Mouse (Mus musculus) 3T3-L1 (cell line): ENCODE data around the gene Mrpl35.
A peak's percentile ranks its signal among the peaks of the same experiment; 100 is the strongest.

Source experiments
- DNase-seq: peaks from one replicate; pipeline ENCODE4 v3.0.0-alpha.2; 2015; ENCODE audit warnings: low read depth, low spot score

Mrpl35 gene

DNA sequence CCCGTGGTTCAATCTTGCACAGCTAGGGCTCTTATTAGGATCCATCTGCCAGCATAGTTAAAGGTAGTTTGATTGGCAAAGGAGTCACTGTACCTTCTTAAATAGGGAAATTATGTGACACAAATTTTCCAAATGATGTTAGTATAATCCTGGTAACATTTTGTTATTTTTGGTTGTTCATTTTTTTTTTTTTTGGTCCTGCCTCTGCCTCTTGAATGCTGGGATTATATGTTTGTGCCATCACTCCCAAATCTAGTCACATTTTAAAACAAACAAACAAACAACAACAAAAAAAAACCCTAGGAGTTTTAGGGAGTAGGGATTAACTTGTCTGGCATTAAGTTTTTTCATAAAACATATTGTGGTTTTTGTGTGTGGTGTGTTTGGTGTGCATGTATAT lies at the start of gene Mrpl35:
Mrpl35 (minus strand) TSS at position 101 of the 400 bp plus-strand sequence.
- DNase-seq: no peak

DNA sequence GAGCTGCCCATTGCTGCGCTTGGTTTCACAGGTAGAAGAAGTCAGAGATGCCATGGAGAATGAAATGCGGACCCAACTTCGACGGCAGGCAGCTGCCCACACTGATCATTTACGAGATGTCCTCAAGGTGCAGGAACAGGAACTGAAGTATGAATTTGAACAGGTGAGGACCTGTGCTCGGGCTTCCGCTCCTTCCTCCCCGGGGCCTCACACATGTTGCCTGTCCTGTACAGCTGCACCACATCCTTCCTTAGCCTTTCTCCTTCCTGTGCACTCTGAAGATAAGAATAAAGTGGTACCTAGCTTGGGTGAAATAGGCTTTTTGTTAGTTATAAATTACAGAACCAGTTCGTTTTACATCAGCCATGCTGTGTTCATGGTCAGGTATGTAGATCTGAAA lies 44.6 kb upstream of the Mrpl35 start:
- no peak for DNase-seq

DNA sequence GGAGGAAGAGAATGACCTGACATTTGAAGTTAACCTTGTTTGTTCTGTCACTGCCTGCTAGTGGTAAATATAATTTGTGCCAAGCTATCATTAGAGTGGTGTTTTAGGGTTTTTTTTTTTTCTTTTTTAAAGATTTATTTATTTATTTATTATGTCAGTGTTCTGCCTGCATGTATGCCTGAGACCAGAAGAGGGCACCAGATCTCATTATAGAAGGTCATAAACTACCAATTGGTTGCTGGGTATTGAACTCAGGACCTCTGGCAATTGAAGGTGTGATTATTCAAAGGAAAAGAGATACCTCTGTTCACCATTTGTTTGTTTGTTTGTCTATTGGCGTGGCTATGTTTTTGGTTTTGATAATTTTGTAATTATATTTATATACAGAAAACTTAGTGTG lies 42.0 kb upstream of the Mrpl35 start:
- peak; percentile 65 for DNase-seq

DNA sequence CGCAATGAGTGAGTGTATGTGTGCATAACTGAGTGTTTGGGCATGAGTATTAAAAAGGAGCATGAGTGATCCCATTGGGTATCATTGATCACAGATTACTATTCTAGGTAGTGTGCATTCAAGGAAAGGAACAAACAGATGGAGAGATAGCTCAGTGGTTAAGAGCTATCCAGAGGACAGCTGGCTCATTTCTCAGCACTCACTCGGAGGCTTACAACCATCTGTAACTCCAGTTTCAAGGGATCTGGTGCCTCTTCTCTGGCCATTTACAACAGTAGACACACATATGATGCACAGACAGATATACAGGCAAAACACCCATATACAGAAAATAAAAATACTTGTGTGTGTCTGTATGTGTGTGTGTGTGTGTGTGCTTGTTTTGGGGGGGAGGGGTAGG lies 41.0 kb upstream of the Mrpl35 start:
- no peak for DNase-seq

DNA sequence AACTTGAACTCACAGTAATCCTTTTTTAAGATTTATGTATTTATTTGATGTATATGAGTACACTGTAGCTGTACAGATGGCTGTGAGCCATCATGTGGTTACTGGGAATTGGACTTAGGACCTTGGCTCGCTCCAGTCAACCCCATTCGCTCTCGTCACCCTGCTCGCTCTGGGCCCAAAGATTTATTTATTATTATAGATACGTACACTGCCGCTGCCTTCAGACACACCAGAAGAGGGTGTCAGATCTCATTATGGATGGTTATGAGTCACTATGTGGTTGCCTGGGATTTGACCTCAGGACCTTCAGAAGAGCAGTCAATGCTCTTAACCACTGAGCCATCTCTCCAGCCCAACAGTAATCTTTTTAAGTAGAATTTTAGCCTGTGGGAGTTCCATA lies 20.1 kb upstream of the Mrpl35 start:
- peak; percentile 60 for DNase-seq

DNA sequence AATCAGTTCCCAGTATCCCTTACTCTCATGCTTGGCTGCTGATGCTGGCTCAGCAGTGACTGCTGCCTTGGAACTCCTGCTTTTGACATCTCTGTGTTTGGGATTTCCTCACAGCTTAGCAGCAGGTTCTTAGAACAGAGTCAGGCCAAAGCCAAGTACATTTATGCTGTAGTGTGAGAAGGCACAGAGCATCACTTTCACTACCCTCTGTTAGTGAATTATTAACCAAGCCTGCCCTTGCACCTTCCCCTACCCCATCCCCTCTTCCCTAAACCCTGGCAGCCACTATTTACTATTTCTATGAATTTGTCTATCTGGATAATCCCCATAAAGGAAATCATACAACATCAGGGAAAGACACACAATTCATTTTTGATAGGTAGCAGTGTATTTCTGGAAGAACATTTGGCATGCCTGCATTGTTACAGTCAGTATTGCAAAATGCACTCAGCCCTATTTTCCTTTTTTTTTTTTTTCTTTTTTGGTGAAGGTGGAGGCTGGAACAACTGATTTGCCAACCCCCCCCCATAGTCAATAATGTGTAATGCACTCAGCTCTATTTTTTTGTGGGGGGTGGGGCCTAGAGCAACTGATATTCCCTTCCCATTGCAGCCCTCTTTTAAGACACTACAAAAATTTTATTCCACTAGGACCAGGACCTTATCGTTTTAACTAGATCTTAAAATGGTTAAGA lies 14.0 kb upstream of the Mrpl35 start:
- no peak for DNase-seq

DNA sequence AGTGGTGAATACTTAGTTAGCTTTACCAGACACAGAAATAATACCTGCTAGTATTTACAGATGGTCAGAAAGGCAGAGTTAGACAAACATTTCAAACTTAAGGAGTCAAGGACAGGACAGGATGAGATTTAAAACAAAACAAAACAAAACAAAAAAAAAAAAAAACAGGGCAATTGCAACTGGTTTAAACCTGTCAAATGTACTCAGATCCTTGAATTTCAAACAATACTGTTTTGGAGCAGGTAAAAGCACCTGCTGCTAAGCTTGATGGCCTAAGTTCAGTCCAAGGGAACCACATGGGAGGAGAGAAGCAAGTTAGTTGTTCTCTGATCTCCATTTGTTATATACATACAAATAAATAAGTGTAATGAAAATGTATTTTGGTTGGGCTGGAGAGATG lies 13.0 kb upstream of the Mrpl35 start:
- no peak for DNase-seq

DNA sequence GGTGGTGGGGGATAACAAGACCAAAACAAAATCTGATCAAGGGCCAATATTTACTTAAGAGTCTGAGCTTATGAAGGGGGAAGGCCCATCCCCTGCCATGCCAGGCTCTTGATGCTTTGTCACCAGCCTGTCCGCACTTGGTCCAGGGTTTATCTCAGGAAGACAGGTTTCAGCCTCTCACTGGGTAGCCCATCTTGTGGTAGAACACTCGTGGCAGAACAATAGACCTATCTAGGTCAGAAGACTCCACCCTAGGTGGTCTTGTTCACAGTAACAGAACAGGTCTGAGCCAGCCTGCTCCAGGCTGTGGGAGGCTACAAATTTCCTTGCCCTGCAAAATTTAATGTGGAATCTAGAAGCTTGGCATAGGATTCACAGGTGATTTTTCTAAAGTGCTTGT lies 10.0 kb upstream of the Mrpl35 start:
- no peak for DNase-seq

DNA sequence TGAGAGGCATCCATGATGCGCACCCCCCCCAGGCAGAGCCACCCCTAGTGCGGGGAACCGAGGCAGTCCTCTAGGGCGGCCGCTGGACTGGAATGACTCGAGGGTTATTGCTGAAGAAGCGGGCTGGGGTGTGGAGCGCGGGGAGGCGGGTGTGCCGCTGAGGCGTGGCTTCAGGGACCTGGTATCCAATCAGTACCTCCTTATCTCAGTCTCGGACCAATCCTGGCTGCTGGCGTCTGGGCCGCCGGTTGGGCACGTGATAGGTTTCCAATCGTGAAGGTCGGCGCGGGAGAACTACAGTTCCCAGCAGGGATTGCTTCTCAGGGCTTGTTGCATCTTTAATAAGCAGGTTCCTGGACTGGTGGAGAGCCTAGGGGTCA lies 4.8 kb upstream of the Mrpl35 start:
- DNase-seq: peak; percentile 99

DNA sequence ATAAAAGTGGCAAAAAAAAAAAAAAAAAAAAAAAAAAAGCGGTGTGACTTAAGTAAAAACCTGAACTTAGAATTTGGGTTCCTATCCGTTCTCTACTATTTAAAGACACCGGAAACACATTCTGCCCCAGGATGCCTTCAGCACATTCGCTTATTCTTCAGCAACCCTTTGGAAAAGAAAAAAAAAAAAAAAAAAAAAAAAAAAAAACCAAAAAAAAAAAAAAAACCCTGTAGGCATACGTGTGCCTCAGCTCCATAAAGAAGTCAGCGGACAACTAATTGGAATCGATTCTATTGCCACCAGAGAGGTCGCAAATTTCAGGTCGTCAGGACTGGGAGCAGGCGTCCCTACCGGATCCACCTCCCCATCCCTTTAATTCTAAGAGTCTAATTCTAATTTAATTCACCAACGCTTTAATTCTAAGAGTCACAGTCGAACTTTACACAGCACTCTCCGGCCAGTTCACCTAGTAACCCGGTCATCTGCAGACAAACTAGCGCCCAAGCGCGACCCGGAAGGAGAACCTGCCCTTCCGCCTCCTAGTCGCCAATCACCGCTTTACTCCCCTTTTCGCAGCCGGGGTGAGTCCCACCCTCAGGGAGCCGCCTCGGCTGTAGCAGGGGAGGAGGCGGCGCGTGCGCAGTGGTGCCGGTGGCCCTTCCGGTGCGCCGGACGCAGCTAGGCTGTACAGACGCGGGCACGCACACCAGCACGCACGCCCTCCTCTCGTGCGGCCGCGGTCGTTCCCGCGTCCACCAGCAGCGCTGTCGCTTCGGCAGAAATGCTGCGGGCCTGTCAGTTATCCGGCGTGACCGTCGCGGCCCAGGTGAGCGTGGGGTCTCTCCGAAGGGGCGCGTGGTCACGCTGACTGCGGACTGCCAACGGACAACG lies 4.2 kb upstream of the Mrpl35 start, which contains the start of gene Immt:
Immt (plus strand) TSS at position 642 of the 891 bp plus-strand sequence.
- peak; percentile 99 for DNase-seq

DNA sequence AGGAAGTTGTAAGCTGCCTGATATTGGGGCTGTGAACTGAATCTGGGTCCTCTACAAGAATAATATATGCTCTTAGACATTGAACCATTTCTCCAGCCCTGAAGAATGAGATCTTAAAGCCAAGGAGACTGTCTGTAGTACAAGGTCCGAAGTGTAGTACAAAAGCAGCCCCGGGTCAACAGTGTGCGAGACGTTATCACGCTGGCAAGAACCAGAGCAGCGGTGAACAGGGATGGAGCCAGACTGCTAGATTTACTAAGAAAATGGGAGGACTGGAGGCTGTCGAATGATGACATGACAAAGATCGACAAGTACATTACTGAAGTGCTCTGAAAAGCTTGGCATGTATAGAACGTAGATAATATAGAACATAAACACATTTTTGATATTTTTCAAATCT lies 3.0 kb upstream of the Mrpl35 start:
- no peak for DNase-seq

DNA sequence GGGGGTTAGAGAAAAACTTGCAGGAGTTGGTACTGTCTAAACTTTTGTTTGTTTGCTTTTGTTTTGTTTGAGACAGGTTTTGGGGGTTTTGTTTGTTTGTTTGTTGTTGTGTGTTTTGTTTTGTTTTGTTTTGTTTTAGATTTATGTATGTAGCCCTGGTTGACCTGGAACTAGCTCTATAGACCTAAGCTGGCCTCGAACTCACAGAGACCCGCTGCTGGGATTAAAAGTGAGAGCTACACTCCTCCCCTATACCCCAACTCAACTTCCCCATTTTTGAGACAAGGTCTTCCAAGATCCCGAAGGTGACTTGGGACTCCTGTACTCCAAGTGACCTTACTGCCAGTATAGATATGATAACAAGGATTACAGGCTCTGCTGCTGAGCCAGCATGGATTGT lies 2.8 kb downstream of the Mrpl35 start:
- DNase-seq: no peak

DNA sequence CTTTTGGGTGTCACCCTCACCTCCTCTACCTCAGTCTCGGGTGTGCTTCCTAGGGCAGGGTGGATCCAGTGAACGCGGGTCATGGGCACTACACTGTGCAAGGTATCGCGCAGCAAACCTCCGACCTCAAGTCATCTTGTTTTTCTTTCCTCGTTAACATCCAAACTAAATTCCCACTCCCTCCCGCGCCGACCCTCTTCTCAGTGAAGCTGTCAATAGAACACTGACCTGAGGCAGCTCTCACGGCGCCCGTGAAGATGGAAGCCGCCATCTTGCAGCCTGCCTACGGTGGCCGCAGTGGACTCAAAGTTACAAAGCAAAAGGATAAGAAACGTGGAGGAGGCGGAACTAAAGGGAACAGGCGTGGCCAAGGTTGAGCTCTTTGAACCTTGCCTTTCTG lies 3.3 kb downstream of the Mrpl35 start:
- DNase-seq: peak; percentile 96

DNA sequence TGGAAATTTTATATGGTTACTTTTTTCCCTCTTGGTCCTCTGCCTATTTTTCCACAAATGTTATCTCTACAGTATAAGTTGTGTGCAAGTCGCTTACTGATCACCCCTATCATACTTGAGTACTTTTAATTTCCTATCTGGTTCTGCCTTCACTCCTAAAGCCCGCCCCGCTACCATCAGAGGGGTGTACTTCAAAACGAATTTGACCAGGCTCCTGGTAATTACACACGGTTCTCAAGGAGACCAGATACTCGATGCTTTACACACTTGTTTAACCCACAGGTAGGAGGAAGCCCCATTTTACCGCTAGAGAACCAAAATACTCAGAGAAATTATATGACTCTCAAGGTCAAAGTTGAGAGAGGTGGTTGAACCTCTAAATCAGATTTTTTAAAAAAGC lies 3.7 kb downstream of the Mrpl35 start:
- no peak for DNase-seq

DNA sequence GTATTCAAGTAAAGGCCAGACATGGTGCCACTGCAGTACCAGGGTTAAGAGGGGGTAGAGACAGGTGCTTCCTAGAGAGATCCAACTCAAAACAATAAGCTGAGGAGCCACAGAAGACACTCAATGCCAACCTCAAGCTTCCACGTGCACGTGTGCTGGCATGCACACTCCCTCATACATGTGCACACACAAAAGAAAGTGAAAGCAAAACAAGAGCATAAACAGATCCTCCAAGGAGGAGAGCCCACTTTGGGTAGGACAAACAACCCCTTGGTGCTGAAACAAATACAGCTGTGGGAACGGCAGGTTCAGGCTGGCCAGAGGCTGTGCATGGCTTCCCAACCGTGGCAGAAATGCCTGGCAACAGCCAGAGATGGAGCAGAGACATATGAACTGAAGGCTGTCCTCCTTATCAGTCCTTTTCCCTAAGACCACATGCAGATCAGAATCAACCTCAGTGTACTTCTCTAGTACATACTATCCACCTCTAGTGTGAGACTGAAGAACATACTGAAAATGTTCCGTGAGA lies 6.9 kb downstream of the Mrpl35 start:
- DNase-seq: no peak

DNA sequence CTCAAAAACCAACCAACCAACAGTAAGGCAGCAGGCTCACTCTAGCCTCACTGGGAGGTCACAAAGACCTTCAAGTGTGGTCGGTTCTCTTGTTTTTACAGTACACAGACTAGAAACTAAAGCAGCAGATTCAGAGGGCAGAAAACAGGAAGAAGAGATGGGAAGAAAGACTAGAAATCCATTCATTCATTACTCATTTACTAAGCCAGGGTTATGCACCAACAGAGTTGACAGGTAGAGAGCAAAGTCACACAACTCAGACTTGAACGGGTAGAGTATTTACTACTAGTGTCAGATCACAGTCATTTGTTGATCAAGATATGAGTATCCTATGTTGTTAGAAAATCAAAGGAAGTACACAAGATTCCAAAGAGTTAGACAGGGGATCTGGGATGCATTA lies 13.9 kb downstream of the Mrpl35 start:
- no peak for DNase-seq

DNA sequence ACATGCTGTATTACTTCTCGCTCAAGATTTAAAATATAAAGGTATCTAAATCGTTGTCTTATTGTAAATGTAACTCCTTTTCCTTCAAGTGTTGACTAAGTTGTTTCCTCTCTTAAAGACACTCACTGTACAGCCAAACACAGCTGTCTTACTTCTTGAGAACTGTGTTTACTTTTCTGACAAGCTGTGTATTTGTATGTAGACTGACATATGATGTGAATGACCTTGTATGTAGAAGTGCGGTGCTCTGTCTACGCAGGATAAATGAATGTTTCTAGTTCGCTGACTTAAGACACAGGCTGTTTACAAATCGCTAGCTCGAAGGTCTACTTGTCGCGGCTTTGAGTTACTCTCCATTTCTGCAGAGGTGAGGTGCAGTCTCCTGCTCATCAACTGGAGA lies 16.9 kb downstream of the Mrpl35 start:
- DNase-seq: no peak

DNA sequence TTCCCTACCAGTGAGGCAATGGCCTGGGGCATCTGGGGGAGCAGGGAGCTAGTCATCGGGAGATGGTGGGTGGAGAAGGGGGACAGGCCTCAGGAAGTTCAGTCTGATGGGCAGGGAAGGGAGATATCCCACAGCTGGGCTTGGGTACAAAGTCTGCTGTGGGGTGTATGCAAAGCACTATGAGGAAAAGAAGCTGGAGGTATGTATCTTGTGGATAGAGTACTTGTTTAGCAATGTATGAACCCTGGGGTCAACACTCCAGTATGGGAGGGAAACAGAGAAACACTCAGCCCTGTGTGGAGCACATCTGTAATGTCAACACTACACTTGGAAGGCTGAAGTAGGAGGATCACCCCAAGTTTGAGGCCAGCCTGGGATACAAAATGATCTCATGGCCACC lies 20.1 kb downstream of the Mrpl35 start:
- peak; percentile 46 for DNase-seq

DNA sequence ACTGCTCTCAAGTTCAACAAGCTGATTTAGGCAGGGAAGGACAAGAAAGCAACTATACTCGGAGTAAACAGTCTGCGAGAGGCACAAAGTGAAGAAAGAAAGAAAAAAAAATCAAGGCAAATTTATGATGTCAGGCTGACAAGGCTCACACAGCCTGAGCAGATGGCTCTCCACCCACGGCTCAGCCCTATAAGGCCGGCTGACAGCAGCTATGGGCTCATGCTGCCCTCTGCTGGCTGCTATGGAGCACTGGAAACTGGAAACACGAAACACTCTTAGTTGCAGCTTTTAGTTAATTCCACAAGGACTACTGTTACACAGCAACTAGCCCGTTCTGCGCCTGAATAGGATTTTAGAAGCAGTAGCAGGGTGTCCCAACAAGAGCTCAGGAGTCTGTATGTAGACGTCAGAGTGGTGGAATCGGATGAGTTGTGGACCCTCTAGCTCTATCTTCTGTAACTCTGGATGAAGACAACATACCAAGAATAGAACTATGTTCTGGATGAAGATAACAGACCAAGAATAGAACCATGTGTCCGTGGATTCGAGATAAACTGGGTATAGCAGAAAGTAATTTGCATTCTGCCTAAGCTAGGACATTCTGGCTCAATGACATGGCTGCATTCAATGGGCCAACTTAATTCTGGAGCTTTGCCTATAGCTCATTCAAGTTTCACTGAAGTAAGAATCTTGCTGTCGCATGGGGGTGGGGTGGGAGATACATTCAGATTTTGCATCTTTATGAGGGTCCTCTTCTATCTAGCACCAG lies 22.5 kb downstream of the Mrpl35 start:
- peak; percentile 96 for DNase-seq

DNA sequence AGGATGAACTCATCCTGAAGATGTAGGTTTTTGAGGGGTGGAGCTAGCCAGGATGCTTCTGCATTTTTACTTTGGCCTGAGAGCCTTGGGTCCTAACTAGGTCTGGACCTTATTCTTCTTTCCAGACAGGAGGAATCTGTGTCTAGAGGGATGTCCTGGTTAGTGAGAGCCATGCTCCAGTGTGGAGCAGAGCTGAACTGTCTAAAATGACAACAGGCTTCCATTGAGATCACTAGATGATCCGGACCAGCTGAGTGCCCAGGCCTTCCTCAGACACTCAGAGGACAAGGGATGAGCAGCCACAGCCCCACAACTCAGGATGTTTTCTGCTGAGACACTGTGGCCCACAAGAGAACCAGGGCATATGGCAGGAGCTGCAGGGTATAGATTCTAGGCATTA lies 23.2 kb downstream of the Mrpl35 start:
- DNase-seq: no peak

DNA sequence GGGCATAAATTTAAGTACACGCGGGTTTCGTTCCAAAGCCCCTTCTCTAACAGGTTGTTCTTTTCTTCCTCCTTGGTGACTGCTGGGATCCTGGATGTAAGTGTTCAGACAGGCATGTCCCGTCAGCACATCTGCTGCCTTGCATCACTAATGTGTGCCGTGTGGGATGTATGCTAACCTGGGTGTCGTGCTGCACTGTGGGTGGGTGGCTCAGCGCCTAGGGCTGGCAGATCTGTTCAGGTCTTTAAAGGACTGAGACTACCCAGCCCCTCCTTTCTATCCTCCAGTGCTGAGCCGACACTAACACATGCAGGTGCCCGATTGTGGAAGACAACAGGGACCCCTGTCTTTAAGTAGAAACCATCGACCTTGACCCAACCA lies 25.1 kb downstream of the Mrpl35 start:
- no peak for DNase-seq
